Mouse (Mus musculus): ENCODE data around the gene Dlg2.

GRCm38 (mm10) chr7:90440044-90440443 is 36.4 kb upstream of the Dlg2 start:
- no peak for TF ChIP-seq CTCF (IDR thresholded peaks at IDR 0.05; ENCODE audit: control insufficient read depth, insufficient read depth, insufficient read length)
- TF ChIP-seq MAX (IDR thresholded peaks at IDR 0.05), result no peak
- no peak for TF ChIP-seq USF1 (IDR thresholded peaks at IDR 0.05; ENCODE audit: low read depth)
- no peak for TF ChIP-seq FOSL1 (IDR thresholded peaks at IDR 0.05; ENCODE audit: insufficient read depth, low read length, poor library complexity, severe bottlenecking)
- no peak for TF ChIP-seq MYOD1 (IDR thresholded peaks at IDR 0.05; ENCODE audit: control insufficient read depth, insufficient read length, low read depth)

Measured in C2C12 (cell line).